Mouse (Mus musculus): ENCODE results near the gene Hyal5.

Hyal5 gene
- long read RNA-seq, experiment 1, result 0 reads
- long read RNA-seq, experiment 2, result 0 reads

- intact Hi-C loops (cut with DNase I), result no loop called here
These were observed at the start of gene Hyal5 for GRCm38 (mm10) chr6:24857697-24858096. Gene Hyal5, plus strand, starts transcription at chr6:24857997.

GRCm38 (mm10) chr6:24822070-24822469 is 35.7 kb upstream of the Hyal5 start:
- intact Hi-C loops (cut with DNase I), result no loop called here

GRCm38 (mm10) chr6:24860320-24860719 is 2.5 kb downstream of the Hyal5 start:
- intact Hi-C loops (cut with DNase I), result no loop called here

GRCm38 (mm10) chr6:24863649-24864048 is 5.9 kb downstream of the Hyal5 start:
- intact Hi-C loops (cut with DNase I), result no loop called here

- intact Hi-C loops (cut with DNase I), result loop anchor here (5.0 kb wide), 1 partner anchor 172 kb away; no protein-coding TSS in a partner anchor
These were observed 36.5 kb downstream of the Hyal5 start for GRCm38 (mm10) chr6:24894146-24894873.

- intact Hi-C loops (cut with DNase I), result loop anchor here (5.0 kb wide), 1 partner anchor 173 kb away; no protein-coding TSS in a partner anchor
These were observed 37.0 kb downstream of the Hyal5 start for GRCm38 (mm10) chr6:24894874-24895183.

GRCm38 (mm10) chr6:24905101-24905500 is 47.3 kb downstream of the Hyal5 start:
- intact Hi-C loops (cut with DNase I), result loop anchor here (10.0 kb wide), 1 partner anchor 380 kb away; the partner anchor contains the start of genes Asb15 and Ndufa5

- intact Hi-C loops (cut with DNase I), result loop anchor here (10.0 kb wide), 1 partner anchor 383 kb away; the partner anchor contains the start of genes Asb15 and Ndufa5
These were observed 50.0 kb downstream of the Hyal5 start for GRCm38 (mm10) chr6:24907824-24908223.

- intact Hi-C loops (cut with DNase I), result no loop called here
These were observed 52.4 kb downstream of the Hyal5 start for GRCm38 (mm10) chr6:24910016-24910727.

GRCm38 (mm10) chr6:24910728-24911105 is 52.9 kb downstream of the Hyal5 start:
- intact Hi-C loops (cut with DNase I), result no loop called here

GRCm38 (mm10) chr6:24913591-24913990 is 55.8 kb downstream of the Hyal5 start:
- intact Hi-C loops (cut with DNase I), result no loop called here

GRCm38 (mm10) chr6:24925076-24925785 is 67.4 kb downstream of the Hyal5 start:
- intact Hi-C loops (cut with DNase I), result no loop called here
